Mouse (Mus musculus): ENCODE data around the gene Nufip2. TPM values are rescaled to one million over a fixed set of nuclear protein-coding genes. Genes with fewer than 3 reads are reported as not detected.
A peak's percentile ranks its signal among the peaks of the same experiment; 100 is the strongest.

Nufip2 gene
- polyA plus RNA-seq, 1 experiment, result 13.1 TPM

GRCm38 (mm10) chr11:77791241-77791727, 105.3 kb downstream of the Nufip2 start:
- Histone ChIP-seq H3K27ac (replicated peaks; ENCODE audit: low read depth, low read length) (peak overlapping the region; percentile 66), H3K4me3 (ENCODE audit: insufficient read depth, low read depth, low read length) (no peak overlapping the region), H3K4me1 (ENCODE audit: control insufficient read depth, insufficient read depth, insufficient read length, low read length) (peaks cover 29% of the 10 kb centered on the region)

Other genes with a start within 250 kb of the Nufip2 start
- gene Coro6, start 223.7 kb upstream of the Nufip2 start, polyA plus RNA-seq (2012; ENCODE audit: insufficient read depth, insufficient read length, missing spikeins), result 1.7 and 5.1 TPM in 2 replicates
- gene Ankrd13b, start 196.5 kb upstream of the Nufip2 start, polyA plus RNA-seq (2012; ENCODE audit: insufficient read depth, insufficient read length, missing spikeins), result 1.2 and 1.6 TPM in 2 replicates
- 13.6 and 15.6 TPM in 2 replicates for gene Git1, start 192.6 kb upstream of the Nufip2 start, polyA plus RNA-seq (2012; ENCODE audit: insufficient read depth, insufficient read length, missing spikeins)
- 13.4 and 16.1 TPM in 2 replicates for gene Abhd15, start 171.0 kb upstream of the Nufip2 start, polyA plus RNA-seq (2012; ENCODE audit: insufficient read depth, insufficient read length, missing spikeins)
- gene Trp53i13, start 170.2 kb upstream of the Nufip2 start, polyA plus RNA-seq (2012; ENCODE audit: insufficient read depth, insufficient read length, missing spikeins), result 7.7 and 8.4 TPM in 2 replicates
- not detected in 2 replicates for gene Gm10392, start 167.0 kb upstream of the Nufip2 start, polyA plus RNA-seq (2012; ENCODE audit: insufficient read depth, insufficient read length, missing spikeins)
- 21.1 and 25.8 TPM in 2 replicates for gene Taok1, start 78.3 kb upstream of the Nufip2 start, polyA plus RNA-seq (2012; ENCODE audit: insufficient read depth, insufficient read length, missing spikeins)
- gene Cryba1, start 39.1 kb downstream of the Nufip2 start, polyA plus RNA-seq (2012; ENCODE audit: insufficient read depth, insufficient read length, missing spikeins), result not detected in 2 replicates
- 17.4 and 18.2 TPM in 2 replicates for gene Myo18a, start 77.1 kb downstream of the Nufip2 start, polyA plus RNA-seq (2012; ENCODE audit: insufficient read depth, insufficient read length, missing spikeins)
- gene Gm10277, start 101.6 kb downstream of the Nufip2 start, polyA plus RNA-seq (2012; ENCODE audit: insufficient read depth, insufficient read length, missing spikeins), result not detected in 2 replicates
- gene Pipox, start 207.9 kb downstream of the Nufip2 start, polyA plus RNA-seq (2012; ENCODE audit: insufficient read depth, insufficient read length, missing spikeins), result not detected in 2 replicates
- gene Sez6, start 244.6 kb downstream of the Nufip2 start, polyA plus RNA-seq (2012; ENCODE audit: insufficient read depth, insufficient read length, missing spikeins), result 0.44 TPM in 1 of 2 replicates, not detected in the other